Mouse (Mus musculus): ENCODE results near the gene Ifitm10. TPM values are rescaled to one million over a fixed set of nuclear protein-coding genes. Genes with fewer than 3 reads are reported as not detected.

Ifitm10 gene
- polyA plus RNA-seq, 1 experiment from 2014 or later, result 15.5 TPM

- no peaks in the 10 kb centered on the region for H3K9me3 ChIP-seq (ENCODE audit: low read length)
- no peaks in the 10 kb centered on the region for H3K36me3 ChIP-seq (ENCODE audit: insufficient read depth, low read length)
- 0 out of 2 replicates have a peak overlapping the region, but pooled peaks have one; percentile 20 for H3K27ac ChIP-seq (ENCODE audit: low read length)
- DNase-seq (ENCODE audit: low spot score), result no peak
- H3K27me3 ChIP-seq (replicated peaks; ENCODE audit: insufficient read depth, low read length), result no peaks in the 10 kb centered on the region
- ATAC-seq, result no peak
- H3K4me1 ChIP-seq (ENCODE audit: insufficient read depth, low read depth, low read length), result peaks cover 5% of the 10 kb centered on the region; the same call in 1 of the 2 replicates
- WGBS, result 65% methylated on average over 6 of the region's 6 CpGs
- no peak overlapping the region for H3K4me3 ChIP-seq (ENCODE audit: low read depth, low read length)
- H3K9ac ChIP-seq (replicated peaks; ENCODE audit: low read depth), result no peak overlapping the region
- TF ChIP-seq EP300 (IDR thresholded peaks at IDR 0.05) (no peak), CTCF (IDR thresholded peaks at IDR 0.05) (no peak)
- H3K4me2 ChIP-seq (replicated peaks; ENCODE audit: low read depth, low read length), result no peak overlapping the region
These were observed 21.0 kb upstream of the Ifitm10 start for GRCm38 (mm10) chr7:142394261-142395190.

GRCm38 (mm10) chr7:142393191-142393590 is 19.6 kb upstream of the Ifitm10 start:
- Histone ChIP-seq H3K9me3 (ENCODE audit: low read length) (no peaks in the 10 kb centered on the region), H3K27ac (ENCODE audit: low read length) (peak overlapping the region; percentile 14; the same call in 1 of the 2 replicates), H3K4me2 (replicated peaks; ENCODE audit: low read depth, low read length) (no peak overlapping the region), H3K4me1 (ENCODE audit: insufficient read depth, low read depth, low read length) (peaks cover 5% of the 10 kb centered on the region; the same call in 1 of the 2 replicates), H3K36me3 (ENCODE audit: insufficient read depth, low read length) (no peaks in the 10 kb centered on the region), H3K9ac (replicated peaks; ENCODE audit: low read depth) (no peak overlapping the region), H3K27me3 (replicated peaks; ENCODE audit: insufficient read depth, low read length) (no peaks in the 10 kb centered on the region), H3K4me3 (ENCODE audit: low read depth, low read length) (no peak overlapping the region)
- WGBS, result 33% methylated on average over 4 of the region's 4 CpGs
- peak; percentile 52 for DNase-seq (ENCODE audit: low spot score)
- no peak for TF ChIP-seq CTCF (IDR thresholded peaks at IDR 0.05)
- TF ChIP-seq EP300 (IDR thresholded peaks at IDR 0.05), result no peak
- peak; percentile 48 for ATAC-seq

- H3K9me3 ChIP-seq (ENCODE audit: low read length), result no peaks in the 10 kb centered on the region
- WGBS, result 57% methylated on average over 4 of the region's 4 CpGs
- H3K4me2 ChIP-seq (replicated peaks; ENCODE audit: low read depth, low read length), result no peak overlapping the region
- no peak overlapping the region for H3K27ac ChIP-seq (ENCODE audit: low read length)
- ATAC-seq, result no peak
- TF ChIP-seq EP300 (IDR thresholded peaks at IDR 0.05) (no peak), CTCF (IDR thresholded peaks at IDR 0.05) (no peak)
- DNase-seq (ENCODE audit: low spot score), result no peak
- H3K4me1 ChIP-seq (ENCODE audit: insufficient read depth, low read depth, low read length), result peaks cover 10% of the 10 kb centered on the region; the same call in 1 of the 2 replicates
- no peak overlapping the region for H3K4me3 ChIP-seq (ENCODE audit: low read depth, low read length)
- no peaks in the 10 kb centered on the region for H3K36me3 ChIP-seq (ENCODE audit: insufficient read depth, low read length)
- H3K27me3 ChIP-seq (replicated peaks; ENCODE audit: insufficient read depth, low read length), result no peaks in the 10 kb centered on the region
- H3K9ac ChIP-seq (replicated peaks; ENCODE audit: low read depth), result no peak overlapping the region
These were observed 18.1 kb upstream of the Ifitm10 start for GRCm38 (mm10) chr7:142391609-142392008.

GRCm38 (mm10) chr7:142391108-142391507 is 17.6 kb upstream of the Ifitm10 start:
- 76% methylated on average over 3 of the region's 3 CpGs for WGBS
- Histone ChIP-seq H3K4me2 (replicated peaks; ENCODE audit: low read depth, low read length) (no peak overlapping the region), H3K4me3 (ENCODE audit: low read depth, low read length) (no peak overlapping the region), H3K27me3 (replicated peaks; ENCODE audit: insufficient read depth, low read length) (no peaks in the 10 kb centered on the region), H3K9ac (replicated peaks; ENCODE audit: low read depth) (no peak overlapping the region), H3K4me1 (ENCODE audit: insufficient read depth, low read depth, low read length) (peaks cover 15% of the 10 kb centered on the region), H3K9me3 (ENCODE audit: low read length) (no peaks in the 10 kb centered on the region), H3K36me3 (ENCODE audit: insufficient read depth, low read length) (no peaks in the 10 kb centered on the region), H3K27ac (ENCODE audit: low read length) (no peak overlapping the region)
- DNase-seq (ENCODE audit: low spot score) (no peak), ATAC-seq (no peak)
- TF ChIP-seq EP300 (IDR thresholded peaks at IDR 0.05) (no peak), CTCF (IDR thresholded peaks at IDR 0.05) (no peak)

- Histone ChIP-seq H3K4me2 (replicated peaks; ENCODE audit: low read depth, low read length) (no peak overlapping the region), H3K27me3 (replicated peaks; ENCODE audit: insufficient read depth, low read length) (no peaks in the 10 kb centered on the region), H3K9ac (replicated peaks; ENCODE audit: low read depth) (no peak overlapping the region), H3K27ac (ENCODE audit: low read length) (no peak overlapping the region), H3K4me1 (ENCODE audit: insufficient read depth, low read depth, low read length) (peaks cover 19% of the 10 kb centered on the region), H3K36me3 (ENCODE audit: insufficient read depth, low read length) (0 out of 2 replicates have a peak, but pooled peaks cover 1% of the 10 kb centered on the region), H3K4me3 (ENCODE audit: low read depth, low read length) (no peak overlapping the region), H3K9me3 (ENCODE audit: low read length) (no peaks in the 10 kb centered on the region)
- 73% methylated on average over 3 of the region's 3 CpGs for WGBS
- TF ChIP-seq EP300 (IDR thresholded peaks at IDR 0.05), result no peak
- no peak for TF ChIP-seq CTCF (IDR thresholded peaks at IDR 0.05)
- peak; percentile 36 for DNase-seq (ENCODE audit: low spot score)
- ATAC-seq, result no peak
These were observed 16.6 kb upstream of the Ifitm10 start for GRCm38 (mm10) chr7:142389961-142390650.

GRCm38 (mm10) chr7:142388740-142389139 is 15.2 kb upstream of the Ifitm10 start:
- H3K4me3 ChIP-seq (ENCODE audit: low read depth, low read length), result no peak overlapping the region
- no peak overlapping the region for H3K9ac ChIP-seq (replicated peaks; ENCODE audit: low read depth)
- TF ChIP-seq EP300 (IDR thresholded peaks at IDR 0.05), result no peak
- TF ChIP-seq CTCF (IDR thresholded peaks at IDR 0.05), result no peak
- H3K27me3 ChIP-seq (replicated peaks; ENCODE audit: insufficient read depth, low read length), result no peaks in the 10 kb centered on the region
- peak overlapping the region; percentile 16; the same call in 1 of the 2 replicates for H3K27ac ChIP-seq (ENCODE audit: low read length)
- peaks cover 19% of the 10 kb centered on the region for H3K4me1 ChIP-seq (ENCODE audit: insufficient read depth, low read depth, low read length)
- no peaks in the 10 kb centered on the region for H3K9me3 ChIP-seq (ENCODE audit: low read length)
- DNase-seq (ENCODE audit: low spot score) (no peak), ATAC-seq (no peak)
- no peak overlapping the region for H3K4me2 ChIP-seq (replicated peaks; ENCODE audit: low read depth, low read length)
- H3K36me3 ChIP-seq (ENCODE audit: insufficient read depth, low read length), result peaks cover 13% of the 10 kb centered on the region
- WGBS, result 85% methylated on average over 2 of the region's 2 CpGs

All from lung, postnatal 0 days (tissue).